Mouse (Mus musculus) liver, adult 2 months (tissue): ENCODE data around the gene Wdr11. TPM values are rescaled to one million over a fixed set of nuclear protein-coding genes. Genes with fewer than 3 reads are reported as not detected.

Experiments used
- DNase-seq: peaks from one replicate; pipeline ENCODE4 v3.0.0-alpha.2; 2011; ENCODE audit warnings: low read depth, low spot score; ENCODE audit errors: extremely low read depth
- H3K27ac ChIP-seq: fragments of 200-500 bp; replicated peaks from 2 replicates; pipeline ENCODE4 v1.5.1; 2012; ENCODE audit warnings: low read depth, mild to moderate bottlenecking, control low read depth, inconsistent platforms, low read length; ENCODE audit not compliant: insufficient read depth
- H3K27me3 ChIP-seq: fragments of 200-500 bp; 2 replicates; pipeline ENCODE4 v1.6.1; 2012; ENCODE audit warnings: mild to moderate bottlenecking, moderate library complexity, low read length, inconsistent platforms; ENCODE audit not compliant: control insufficient read depth, insufficient read depth
- H3K36me3 ChIP-seq: fragments of 200-500 bp; 2 replicates; pipeline ENCODE4 v1.6.1; 2012; ENCODE audit warnings: low read length, inconsistent platforms; ENCODE audit not compliant: control insufficient read depth, insufficient read depth
- H3K4me1 ChIP-seq: fragments of 200-500 bp; 2 replicates; pipeline ENCODE4 v1.6.1; 2011; ENCODE audit warnings: low read length; ENCODE audit not compliant: control insufficient read depth, insufficient read depth
- H3K4me3 ChIP-seq: fragments of 200-500 bp; 2 replicates; pipeline ENCODE4 v1.5.1; 2011; ENCODE audit warnings: low read depth, mild to moderate bottlenecking, control low read depth, low read length, moderate library complexity; ENCODE audit not compliant: insufficient read depth
- H3K79me2 ChIP-seq: fragments of 200-500 bp; 2 replicates; pipeline ENCODE4 v1.6.1; 2012; ENCODE audit warnings: inconsistent platforms, mild to moderate bottlenecking, low read length, moderate library complexity; ENCODE audit not compliant: control insufficient read depth, insufficient read depth
- H3K9ac ChIP-seq: fragments of 200-500 bp; 2 replicates; pipeline ENCODE4 v1.6.1; 2012; ENCODE audit warnings: low read depth, mild to moderate bottlenecking, control low read depth, inconsistent platforms, low read length
- CTCF ChIP-seq: fragments of 200-500 bp; IDR thresholded peaks from 2 replicates; pipeline ENCODE4 v1.5.1; 2011; ENCODE audit warnings: low read depth, low read length, control low read depth
- POLR2A ChIP-seq: fragments of 200-500 bp; IDR thresholded peaks from 2 replicates; pipeline ENCODE4 v1.6.1; 2011; ENCODE audit warnings: low read length, control low read depth; ENCODE audit not compliant: insufficient read depth; ENCODE audit errors: extremely low read depth
- WGBS: fragments of 180-500 bp; shearing (Covaris S2); methylation state at CpG from one replicate; pipeline ENCODE4 v1.1.7; 2018; 5-methylcytosine and 5-hydroxymethylcytosine counted together
- polyA plus RNA-seq: library from polyadenylated mRNA; depleted of rRNA; stranded (reverse); fragments of >200 nt; gene quantifications from 2 replicates; pipeline ENCODE4 v1.2.3, GENCODE M21; 2012
- total RNA-seq: library from RNA; depleted of rRNA; stranded (reverse); fragments of >200 nt; gene quantifications from 2 replicates; pipeline ENCODE4 v1.2.3, GENCODE M21; 2014

Gene Wdr11
- total and polyA plus RNA-seq, 2 experiments, result 11.6 to 27.3 TPM

DNA sequence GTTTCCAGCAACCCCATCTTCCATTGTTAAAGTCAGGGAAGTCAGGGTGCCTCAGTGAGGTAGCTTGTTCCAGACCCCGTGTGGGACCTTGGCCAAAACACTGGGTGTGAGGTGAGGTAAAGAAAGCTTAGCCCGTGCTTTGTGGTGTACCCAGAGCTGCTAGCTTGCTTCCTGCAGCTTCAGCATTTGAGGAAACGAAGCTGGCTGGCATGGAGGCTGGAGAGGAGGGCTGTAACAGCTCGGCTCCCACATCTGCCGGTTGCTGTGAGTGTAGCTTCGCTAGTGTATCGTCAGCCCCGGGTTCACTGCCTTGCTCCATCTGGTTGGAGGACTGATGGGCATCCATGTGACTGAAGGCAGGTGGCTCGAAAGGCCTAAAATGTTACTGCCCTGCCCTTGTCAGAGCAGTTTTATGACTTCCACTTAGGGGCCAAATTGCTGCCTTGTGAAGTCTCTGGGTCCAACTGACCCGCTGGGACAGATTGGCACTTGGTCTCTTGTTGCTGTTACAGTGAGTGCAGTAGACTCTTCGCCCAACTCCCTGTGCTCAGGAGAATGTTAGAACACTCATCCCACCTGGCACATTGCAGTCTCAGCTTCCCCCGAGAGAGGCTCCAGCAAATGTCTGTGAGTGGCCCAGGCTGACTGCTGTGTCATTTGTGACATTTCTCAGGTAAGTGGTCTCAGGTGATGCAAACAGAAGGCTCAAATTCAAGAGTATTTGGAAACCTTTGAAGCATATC, 44.4 kb downstream of the Wdr11 start:
- no peak overlapping the region for H3K9ac ChIP-seq
- H3K36me3 ChIP-seq, result peaks cover 39% of the 10 kb centered on the region
- H3K4me3 ChIP-seq, result no peak overlapping the region
- no peak for DNase-seq
- no peaks in the 10 kb centered on the region for H3K4me1 ChIP-seq
- no peaks in the 10 kb centered on the region for H3K79me2 ChIP-seq
- no peak overlapping the region for H3K27ac ChIP-seq
- H3K27me3 ChIP-seq, result no peaks in the 10 kb centered on the region
- TF ChIP-seq CTCF (no peak), POLR2A (no peak)
- WGBS, result 93% methylated on average over 12 of the region's 12 CpGs

GRCm38 (mm10) chr7:129636992-129637391, 45.3 kb downstream of the Wdr11 start:
- Histone ChIP-seq H3K27ac (no peak overlapping the region), H3K9ac (no peak overlapping the region), H3K4me1 (no peaks in the 10 kb centered on the region), H3K36me3 (peaks cover 32% of the 10 kb centered on the region), H3K4me3 (no peak overlapping the region), H3K27me3 (no peaks in the 10 kb centered on the region), H3K79me2 (no peaks in the 10 kb centered on the region)
- no peak for TF ChIP-seq CTCF
- TF ChIP-seq POLR2A, result no peak
- DNase-seq, result no peak
- WGBS, result 84% methylated on average over 9 of the region's 9 CpGs

- no peak for TF ChIP-seq POLR2A
- TF ChIP-seq CTCF, result no peak
- Histone ChIP-seq H3K4me3 (no peak overlapping the region), H3K9ac (no peak overlapping the region), H3K27me3 (no peaks in the 10 kb centered on the region), H3K27ac (no peak overlapping the region), H3K79me2 (no peaks in the 10 kb centered on the region), H3K4me1 (no peaks in the 10 kb centered on the region), H3K36me3 (peaks cover 23% of the 10 kb centered on the region; the same call in 1 of the 2 replicates)
- WGBS, result 85% methylated on average over 5 of the region's 5 CpGs
- DNase-seq, result no peak
Measured at GRCm38 (mm10) chr7:129637906-129638475, 46.3 kb downstream of the Wdr11 start.

- H3K27me3 ChIP-seq, result no peaks in the 10 kb centered on the region
- no peak overlapping the region for H3K9ac ChIP-seq
- H3K4me1 ChIP-seq, result no peaks in the 10 kb centered on the region
- DNase-seq, result no peak
- TF ChIP-seq POLR2A (no peak), CTCF (no peak)
- no peak overlapping the region for H3K27ac ChIP-seq
- H3K4me3 ChIP-seq, result no peak overlapping the region
- H3K36me3 ChIP-seq, result peaks cover 16% of the 10 kb centered on the region; the same call in 1 of the 2 replicates
- H3K79me2 ChIP-seq, result no peaks in the 10 kb centered on the region
- WGBS, result 87% methylated on average over 5 of the region's 5 CpGs
Measured at GRCm38 (mm10) chr7:129639006-129639405, 47.3 kb downstream of the Wdr11 start.

- Histone ChIP-seq H3K79me2 (no peaks in the 10 kb centered on the region), H3K4me3 (no peak overlapping the region), H3K27me3 (no peaks in the 10 kb centered on the region), H3K36me3 (peaks cover 8% of the 10 kb centered on the region; the same call in 1 of the 2 replicates), H3K9ac (no peak overlapping the region), H3K4me1 (no peaks in the 10 kb centered on the region), H3K27ac (no peak overlapping the region)
- 85% methylated on average over 6 of the region's 6 CpGs for WGBS
- no peak for TF ChIP-seq CTCF
- no peak for TF ChIP-seq POLR2A
- DNase-seq, result no peak
Measured at GRCm38 (mm10) chr7:129639833-129640232, 48.2 kb downstream of the Wdr11 start.

DNA sequence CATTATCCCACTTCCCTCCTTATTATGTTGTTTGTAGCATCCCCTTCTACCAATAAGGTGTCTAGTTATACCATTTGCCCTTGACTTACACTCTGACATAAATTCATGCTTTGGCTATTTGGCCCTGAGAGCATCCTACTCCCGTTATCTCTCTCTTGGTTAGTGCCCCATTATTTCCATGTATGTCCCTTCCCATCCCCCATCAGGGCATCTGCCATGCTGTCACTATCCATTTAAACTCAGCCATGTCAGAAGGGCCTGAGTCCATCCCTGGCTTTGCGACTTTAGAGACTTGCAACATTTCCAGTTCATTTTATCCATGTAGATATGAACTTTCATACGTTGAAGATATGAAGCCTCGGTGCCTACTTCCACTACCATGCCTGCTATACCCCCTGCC, 51.6 kb downstream of the Wdr11 start:
- no peak for TF ChIP-seq CTCF
- TF ChIP-seq POLR2A, result no peak
- H3K9ac ChIP-seq, result no peak overlapping the region
- H3K4me1 ChIP-seq, result no peaks in the 10 kb centered on the region
- H3K4me3 ChIP-seq, result no peak overlapping the region
- H3K79me2 ChIP-seq, result no peaks in the 10 kb centered on the region
- DNase-seq, result no peak
- no peaks in the 10 kb centered on the region for H3K27me3 ChIP-seq
- no peaks in the 10 kb centered on the region for H3K36me3 ChIP-seq
- H3K27ac ChIP-seq, result no peak overlapping the region
- 88% methylated on average over 4 of the region's 4 CpGs for WGBS
